In genomic region chr2:173186047-173186943, GRCm38 (mm10) we compare ENCODE assay signal across 8 mouse cellular contexts. TPM values are rescaled to one million over a fixed set of nuclear protein-coding genes. Genes with fewer than 3 reads are reported as not detected.
A peak's percentile ranks its signal among the peaks of the same experiment; 100 is the strongest.
DNase-seq lines count a peak whose midpoint lies in the region; ATAC-seq and TF ChIP-seq lines count a peak whose summit lies in the region.

No protein-coding gene starts in this region.

- H3K9me3 ChIP-seq in embryonic facial prominence, embryonic 15.5 days (replicated peaks): no peaks in the 10 kb centered on the region
- no peaks in the 10 kb centered on the region for H3K9me3 ChIP-seq in heart, embryonic 11.5 days (replicated peaks; ENCODE audit: control insufficient read depth, low read length)
- no peaks in the 10 kb centered on the region for H3K9me3 ChIP-seq in limb, embryonic 15.5 days
- no peaks in the 10 kb centered on the region for H3K9me3 ChIP-seq in midbrain, postnatal 0 days (ENCODE audit: low read length)

- DNase-seq in B cell, adult 2 months: peak; percentile 85 to 88
- peak; percentile 88 for DNase-seq in kidney, adult 9 months
- peak; percentile 82 for DNase-seq in midbrain, postnatal 0 days (ENCODE audit: low spot score)
- DNase-seq in spleen, postnatal 10 days (ENCODE audit: low spot score in 2 of 2): peak; percentile 69 to 87

- 31% methylated on average over 26 of the region's 26 CpGs for WGBS in embryonic facial prominence, embryonic 15.5 days
- 26% methylated on average over 26 of the region's 26 CpGs for WGBS in heart, embryonic 11.5 days (ENCODE audit: insufficient replicate concordance)
- WGBS in limb, embryonic 15.5 days: 30% methylated on average over 26 of the region's 26 CpGs
- WGBS in midbrain, postnatal 0 days: 31% methylated on average over 26 of the region's 26 CpGs

- H3K4me2 ChIP-seq in embryonic facial prominence, embryonic 15.5 days (replicated peaks): 0 out of 2 replicates have a peak overlapping the region, but pooled peaks have one; percentile 23
- H3K4me2 ChIP-seq in heart, embryonic 11.5 days: no peak overlapping the region
- H3K4me2 ChIP-seq in limb, embryonic 15.5 days: no peak overlapping the region
- H3K4me2 ChIP-seq in midbrain, postnatal 0 days (ENCODE audit: low read depth, low read length, poor library complexity, severe bottlenecking): no peak overlapping the region

- peak; percentile 85 for TF ChIP-seq CTCF in bone marrow macrophage, adult 2 months (IDR thresholded peaks at IDR 0.05; ENCODE audit: low read depth, low read length)
- peak; percentile 99 for TF ChIP-seq CTCF in midbrain, postnatal 0 days (IDR thresholded peaks at IDR 0.05)

- no peaks in the 10 kb centered on the region for H3K36me3 ChIP-seq in embryonic facial prominence, embryonic 15.5 days
- H3K36me3 ChIP-seq in heart, embryonic 11.5 days (ENCODE audit: control insufficient read depth, insufficient read depth, low read length): no peaks in the 10 kb centered on the region
- H3K36me3 ChIP-seq in limb, embryonic 15.5 days: no peaks in the 10 kb centered on the region
- H3K36me3 ChIP-seq in midbrain, postnatal 0 days (ENCODE audit: insufficient read depth, low read length): no peaks in the 10 kb centered on the region

- TF ChIP-seq POLR2A in bone marrow macrophage, adult 2 months (IDR thresholded peaks at IDR 0.05; ENCODE audit: borderline replicate concordance, low read depth, low read length): no peak

- no peak overlapping the region for H3K9ac ChIP-seq in embryonic facial prominence, embryonic 15.5 days
- no peak overlapping the region for H3K9ac ChIP-seq in heart, embryonic 11.5 days (ENCODE audit: low read depth, low read length)
- H3K9ac ChIP-seq in limb, embryonic 15.5 days: no peak overlapping the region
- H3K9ac ChIP-seq in midbrain, postnatal 0 days (replicated peaks; ENCODE audit: low read length, poor library complexity, severe bottlenecking): no peak overlapping the region

- peaks cover 9% of the 10 kb centered on the region; the same call in 1 of the 2 replicates for H3K27me3 ChIP-seq in embryonic facial prominence, embryonic 15.5 days
- peaks cover 13% of the 10 kb centered on the region for H3K27me3 ChIP-seq in heart, embryonic 11.5 days (ENCODE audit: control insufficient read depth, insufficient read depth, low read length)
- peaks cover 7% of the 10 kb centered on the region; the same call in 1 of the 2 replicates for H3K27me3 ChIP-seq in limb, embryonic 15.5 days
- H3K27me3 ChIP-seq in midbrain, postnatal 0 days (ENCODE audit: insufficient read depth, low read length): no peaks in the 10 kb centered on the region

- no peaks in the 10 kb centered on the region for H3K4me1 ChIP-seq in bone marrow macrophage, adult 2 months (ENCODE audit: control insufficient read depth, insufficient read depth, low read length)
- H3K4me1 ChIP-seq in embryonic facial prominence, embryonic 15.5 days: peaks cover 11% of the 10 kb centered on the region
- no peaks in the 10 kb centered on the region for H3K4me1 ChIP-seq in heart, embryonic 11.5 days (ENCODE audit: control insufficient read depth, insufficient read depth, low read length)
- 0 out of 2 replicates have a peak, but pooled peaks cover 6% of the 10 kb centered on the region for H3K4me1 ChIP-seq in limb, embryonic 15.5 days
- H3K4me1 ChIP-seq in midbrain, postnatal 0 days (ENCODE audit: insufficient read depth, low read length): no peaks in the 10 kb centered on the region

- ATAC-seq in embryonic facial prominence, embryonic 15.5 days (ENCODE audit: insufficient number of reproducible peaks, low FRiP score, low TSS enrichment, low read depth): 0 out of 2 replicates have a peak, but pooled peaks have one; percentile 20
- peak; percentile 55 for ATAC-seq in heart, embryonic 11.5 days (replicated peaks; ENCODE audit: insufficient number of reproducible peaks, low FRiP score, low TSS enrichment)
- ATAC-seq in limb, embryonic 15.5 days (ENCODE audit: insufficient number of reproducible peaks, low FRiP score, low TSS enrichment, low read depth): 0 out of 2 replicates have a peak, but pooled peaks have one; percentile 30
- peak; percentile 62; the same call in 1 of the 2 replicates for ATAC-seq in midbrain, postnatal 0 days (ENCODE audit: low FRiP score)

- H3K4me3 ChIP-seq in bone marrow macrophage, adult 2 months (ENCODE audit: insufficient read depth, low read length): no peak overlapping the region
- H3K4me3 ChIP-seq in embryonic facial prominence, embryonic 15.5 days (replicated peaks): no peak overlapping the region
- no peak overlapping the region for H3K4me3 ChIP-seq in heart, embryonic 11.5 days (ENCODE audit: low read depth, low read length)
- H3K4me3 ChIP-seq in limb, embryonic 15.5 days: no peak overlapping the region
- no peak overlapping the region for H3K4me3 ChIP-seq in midbrain, postnatal 0 days (ENCODE audit: low read depth, low read length)

- H3K27ac ChIP-seq in bone marrow macrophage, adult 2 months (ENCODE audit: insufficient read depth, low read depth, low read length): no peak overlapping the region
- no peak overlapping the region for H3K27ac ChIP-seq in embryonic facial prominence, embryonic 15.5 days (replicated peaks)
- H3K27ac ChIP-seq in heart, embryonic 11.5 days (ENCODE audit: low read depth, low read length): no peak overlapping the region
- no peak overlapping the region for H3K27ac ChIP-seq in limb, embryonic 15.5 days
- H3K27ac ChIP-seq in midbrain, postnatal 0 days (ENCODE audit: low read depth, low read length): no peak overlapping the region

RNA-seq across cellular contexts. Expression of gene Zbp1, which starts 32.4 kb away (rescaled TPM):
- 58.1 and 68.4 TPM in 2 replicates for polyA plus RNA-seq in bone marrow macrophage, adult 2 months (2012; ENCODE audit: insufficient read depth, insufficient read length, missing spikeins)
- 0.63 and 1.5 TPM in 2 replicates for polyA plus RNA-seq in embryonic facial prominence, embryonic 15.5 days (2015; fragmentation: Nextera tagmentation; extraction: Ambion mirVana)
- polyA plus RNA-seq in heart, embryonic 11.5 days (2014; fragmentation: Nextera tagmentation; extraction: Ambion mirVana): not detected in 2 replicates
- polyA plus RNA-seq in limb, embryonic 15.5 days (2015; fragmentation: Nextera tagmentation; extraction: Ambion mirVana): 0.64 and 0.88 TPM in 2 replicates
- not detected in 2 replicates for total RNA-seq in midbrain, postnatal 0 days (2014; rRNA removed)
- 0.38 and 0.57 TPM in 2 replicates for polyA plus RNA-seq in midbrain, postnatal 0 days (2015; fragmentation: Nextera tagmentation; extraction: Ambion mirVana)

RNA-seq across cellular contexts. Expression of gene Pck1, which starts 33.4 kb away (rescaled TPM):
- polyA plus RNA-seq in bone marrow macrophage, adult 2 months (2012; ENCODE audit: insufficient read depth, insufficient read length, missing spikeins): 0.58 TPM in 1 of 2 replicates, not detected in the other
- not detected in 2 replicates for polyA plus RNA-seq in embryonic facial prominence, embryonic 15.5 days (2015; fragmentation: Nextera tagmentation; extraction: Ambion mirVana)
- not detected in 2 replicates for polyA plus RNA-seq in heart, embryonic 11.5 days (2014; fragmentation: Nextera tagmentation; extraction: Ambion mirVana)
- polyA plus RNA-seq in limb, embryonic 15.5 days (2015; fragmentation: Nextera tagmentation; extraction: Ambion mirVana): 0.09 and 0.15 TPM in 2 replicates
- not detected in 2 replicates for total RNA-seq in midbrain, postnatal 0 days (2014; rRNA removed)
- 0.07 TPM in 1 of 2 replicates, not detected in the other for polyA plus RNA-seq in midbrain, postnatal 0 days (2015; fragmentation: Nextera tagmentation; extraction: Ambion mirVana)

Comparison
In these comparisons a context has a peak if more than half of its experiments do, and no peak if none do; other contexts are left out.
1. RNA of gene Zbp1, which starts 32.4 kb away (polyA plus RNA-seq): 58.1 to 68.4 TPM in bone marrow macrophage, adult 2 months; 0.63 to 1.5 TPM in embryonic facial prominence, embryonic 15.5 days, 0.64 to 0.88 TPM in limb, embryonic 15.5 days, 0.38 to 0.57 TPM in midbrain, postnatal 0 days and not detected in heart, embryonic 11.5 days; every median in the first group is over 10 times any median in the second.
2. Peak in every context shown above with its lines, with median percentiles within 50 percentile points of each other: DNase-seq and ATAC-seq.